Mouse (Mus musculus) adrenal gland, adult 8-10 months (tissue): ENCODE data around the gene Limch1. TPM values are rescaled to one million over a fixed set of nuclear protein-coding genes. Genes with fewer than 3 reads are reported as not detected.

Source experiments
- DNase-seq: peaks from one replicate; pipeline ENCODE4 v3.0.0; 2022
- total RNA-seq, 4 experiments: library from RNA; stranded (reverse); gene quantifications; 2 replicates each; pipeline ENCODE4 v1.2.4; 2022

The Limch1 gene
- total RNA-seq, result 100 to 1,000 TPM in 1 of 4 experiments, 10 to 100 TPM in 3; 68.6 to 110 (median 87.5) TPM

DNA sequence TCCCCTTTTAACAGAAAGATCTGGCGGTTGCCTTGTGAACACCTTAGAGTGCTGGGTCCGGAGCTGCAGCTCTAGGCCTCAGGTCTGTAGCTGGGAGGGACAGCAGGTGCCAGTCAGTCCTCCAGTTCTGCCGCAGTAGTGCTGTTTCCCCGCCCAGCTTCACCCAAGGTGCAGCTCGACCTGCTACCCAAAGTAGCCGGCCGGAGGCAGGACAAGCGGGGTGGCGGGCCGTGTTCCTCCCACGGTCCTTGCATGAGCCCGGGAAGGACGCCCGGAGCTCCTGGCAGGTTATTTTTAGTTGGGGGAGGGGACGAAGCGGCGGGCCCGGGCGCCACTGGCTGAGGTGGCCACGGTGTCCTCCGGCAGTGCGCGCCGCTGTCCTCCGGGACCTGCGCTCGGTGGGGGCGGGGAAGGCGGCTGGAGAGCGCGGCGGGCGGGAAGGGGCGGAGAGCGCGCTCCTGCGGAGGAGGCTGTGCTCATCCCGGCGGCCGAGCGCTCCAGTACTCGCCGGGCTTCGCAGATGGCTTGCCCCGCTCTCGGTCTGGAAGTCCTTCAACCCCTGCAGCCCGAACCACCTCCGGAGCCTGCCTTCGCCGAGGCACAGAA is at the start of gene Limch1:
Limch1 (plus strand) TSS at position 438 of the 606 bp plus-strand sequence.
- peak; percentile 73 for DNase-seq

DNA sequence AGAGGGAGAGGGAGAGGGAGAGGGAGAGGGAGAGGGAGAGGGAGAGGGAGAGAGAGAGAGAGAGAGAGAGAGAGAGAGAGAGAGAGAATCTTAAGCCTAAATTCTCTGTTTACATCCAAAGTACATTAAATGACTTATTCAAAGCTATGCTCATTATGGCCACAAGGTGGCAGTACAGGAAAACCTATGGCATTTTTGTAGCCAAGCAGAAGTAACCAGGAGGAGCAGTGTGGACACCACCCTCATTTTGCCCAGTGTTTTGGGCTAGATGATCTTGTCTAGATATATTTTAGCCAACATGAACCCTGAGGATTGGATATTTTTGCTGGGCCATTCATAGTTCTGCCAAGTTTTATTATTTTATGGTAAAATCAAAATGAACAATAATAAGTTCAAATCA is 48.5 kb upstream of the Limch1 start:
- DNase-seq, result no peak

DNA sequence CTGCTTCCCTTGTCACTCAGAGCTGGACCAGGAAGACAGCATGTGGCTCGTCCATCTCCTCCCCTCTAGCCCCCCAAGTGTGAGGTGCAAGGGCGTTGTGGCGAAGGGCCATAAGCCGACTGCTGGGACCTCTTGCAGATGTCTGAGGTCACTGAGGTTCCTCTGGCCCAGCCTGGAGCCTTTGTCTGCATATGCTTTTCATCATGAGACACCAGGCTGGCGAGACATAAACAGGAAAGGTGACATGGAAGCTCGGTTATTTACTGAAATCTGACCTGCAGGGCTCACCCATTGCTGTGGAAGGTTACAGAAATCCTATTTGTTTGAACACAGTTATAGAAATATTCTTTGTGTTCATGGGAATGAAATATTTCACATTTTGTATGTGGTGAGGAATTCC is 45.7 kb upstream of the Limch1 start:
- DNase-seq, result no peak

DNA sequence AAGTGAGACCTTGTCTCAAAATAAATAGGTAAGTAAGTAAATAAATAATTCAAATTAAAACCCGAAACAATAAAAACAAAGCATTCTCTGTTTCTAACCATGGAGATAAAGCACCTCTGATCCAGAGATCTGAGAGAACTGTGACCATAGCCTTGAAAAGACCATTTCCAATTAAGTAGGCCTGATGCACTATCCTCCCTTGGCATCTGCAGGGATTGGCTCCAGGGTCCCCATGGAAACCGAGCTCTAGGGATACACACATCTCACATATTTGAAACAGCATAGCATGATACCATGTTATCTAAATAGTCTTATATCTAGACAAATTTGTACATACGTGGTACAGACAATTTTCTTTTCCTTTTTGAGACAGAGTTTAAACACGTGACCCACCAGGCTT is 43.7 kb upstream of the Limch1 start:
- DNase-seq, result no peak

DNA sequence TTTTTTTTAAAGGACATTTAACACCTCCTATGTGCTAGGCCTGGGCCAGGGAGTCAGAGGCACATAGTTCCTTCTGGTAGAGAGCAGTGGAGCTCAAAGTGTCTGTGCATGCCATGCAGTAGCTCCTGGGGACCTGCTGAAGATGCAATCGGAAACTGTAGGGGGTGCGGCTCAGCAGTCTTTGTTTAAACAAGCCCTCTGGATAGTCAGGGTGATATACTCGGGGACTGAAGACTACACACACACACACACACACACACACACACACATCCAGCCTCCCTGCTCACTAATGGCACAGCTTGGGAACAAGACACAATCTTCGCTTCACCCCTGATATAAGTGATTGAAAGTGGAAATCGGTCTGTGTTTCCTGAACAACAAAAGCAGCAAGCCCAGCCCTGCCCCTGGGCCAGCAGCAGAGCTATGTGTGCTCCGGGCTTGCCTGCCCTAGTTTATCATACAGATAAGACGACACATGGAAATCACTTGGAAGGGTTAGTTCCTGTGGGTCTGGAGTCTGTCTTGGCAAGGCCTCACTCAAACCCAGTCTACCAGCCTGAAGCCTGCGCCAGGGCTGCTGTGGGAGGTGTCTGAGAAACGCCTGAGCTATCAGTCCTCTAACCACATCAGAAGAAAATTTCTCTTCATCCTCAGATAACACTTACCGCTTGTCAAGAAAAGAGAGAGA is 42.2 kb upstream of the Limch1 start:
- DNase-seq, result no peak

DNA sequence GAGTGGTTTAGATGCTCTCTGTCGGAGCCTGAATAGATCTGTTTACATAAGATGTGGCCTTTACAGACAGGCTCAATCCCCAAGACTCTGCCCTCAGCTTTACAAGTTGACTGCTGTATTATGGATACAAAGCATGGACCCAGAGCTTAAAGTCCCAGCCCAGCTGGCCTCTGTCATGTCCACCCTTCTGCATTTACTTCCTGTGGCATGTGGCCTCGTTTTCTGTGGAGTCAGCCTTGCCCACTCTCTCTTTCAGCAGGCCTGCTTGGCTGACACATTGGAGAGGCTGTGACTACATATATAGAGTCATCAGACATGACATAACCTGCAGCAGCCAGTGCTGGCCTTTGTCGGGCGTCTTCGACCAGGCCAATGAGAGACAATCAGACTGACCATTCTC is 37.8 kb upstream of the Limch1 start:
- no peak for DNase-seq

DNA sequence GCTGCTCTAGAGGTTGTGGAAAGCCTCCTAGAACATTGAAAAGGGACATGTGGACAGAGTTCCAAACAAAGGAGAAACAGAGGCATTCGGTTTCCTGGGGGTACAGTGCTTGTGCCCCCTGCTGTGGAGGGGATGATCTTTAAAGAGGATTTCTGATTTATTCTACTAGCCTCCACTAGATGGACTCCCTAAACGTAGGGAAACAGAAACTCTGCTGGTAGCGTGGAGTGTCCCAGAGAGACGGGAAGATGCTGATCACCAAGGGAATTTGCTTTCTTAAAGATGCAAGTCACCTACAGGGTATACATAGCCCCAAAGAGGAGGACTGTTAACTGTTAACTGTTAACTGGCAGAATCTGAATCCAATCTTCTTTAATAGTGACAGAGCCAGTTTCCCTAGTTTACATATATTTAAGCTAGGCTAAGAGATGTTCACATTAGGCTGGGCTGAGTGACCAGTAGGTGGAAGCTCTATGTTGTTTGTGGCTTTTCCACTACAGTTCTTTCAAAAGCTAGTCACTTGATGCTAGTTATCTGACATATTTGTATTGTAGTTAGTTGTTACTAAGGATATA is 35.1 kb upstream of the Limch1 start:
- no peak for DNase-seq

DNA sequence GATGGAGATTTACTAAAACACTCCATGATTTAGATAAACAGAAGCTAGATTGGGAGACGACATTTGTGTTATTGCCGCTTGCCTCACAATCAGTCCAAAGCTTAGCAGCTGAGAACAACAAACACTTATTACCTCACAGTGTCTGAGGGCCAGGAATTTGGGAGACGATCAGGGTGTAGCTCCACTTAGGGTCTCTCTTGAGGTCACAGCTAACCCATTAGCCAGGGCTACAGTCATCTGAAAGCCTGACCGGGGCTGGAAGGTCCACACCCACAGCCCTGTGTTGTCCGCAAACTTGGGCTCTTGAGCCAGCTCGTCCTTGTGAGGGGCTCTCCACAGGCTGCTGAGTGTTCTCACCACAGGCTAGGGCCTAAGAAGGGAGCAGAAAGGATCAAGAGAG is 32.8 kb upstream of the Limch1 start:
- no peak for DNase-seq

DNA sequence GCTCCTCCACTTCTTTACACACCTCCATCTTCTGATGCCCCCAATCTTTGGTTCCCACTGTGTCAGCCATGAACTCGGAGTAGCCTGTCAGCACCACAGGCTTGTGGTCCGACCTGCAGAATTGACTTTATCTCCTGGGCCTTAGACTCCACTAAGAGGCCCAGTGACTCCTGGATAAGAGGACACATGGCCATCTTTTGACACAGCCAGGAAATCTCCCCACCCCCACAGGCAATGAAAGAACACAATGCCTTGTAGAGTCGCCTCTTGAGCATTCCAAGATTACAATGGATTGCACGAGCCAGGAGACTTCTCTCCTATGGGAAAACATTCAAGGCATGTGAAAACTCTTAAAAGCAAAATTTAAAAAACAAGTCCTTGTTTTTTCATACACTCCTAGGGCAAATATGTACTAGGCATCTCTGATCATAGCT is 30.1 kb upstream of the Limch1 start:
- DNase-seq, result no peak

DNA sequence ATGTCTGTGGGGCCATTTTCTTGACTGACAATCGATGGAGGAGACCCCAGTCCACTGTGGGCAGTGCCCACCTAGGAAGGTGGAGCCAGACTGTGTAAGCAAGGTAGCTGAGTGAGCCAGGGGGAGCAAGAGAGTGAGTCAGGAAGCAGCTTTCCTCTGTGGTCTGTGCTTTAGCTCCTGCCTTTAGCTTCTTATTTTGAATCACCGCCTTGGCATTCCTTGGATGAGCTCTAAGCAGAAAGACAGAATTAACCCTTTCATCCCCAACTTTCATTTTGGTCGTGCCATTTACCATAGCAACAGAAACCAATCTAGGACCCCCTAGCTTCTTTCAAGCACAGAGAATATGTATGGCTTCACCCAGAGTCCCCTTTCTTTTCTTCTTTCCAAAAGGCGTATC is 27.7 kb upstream of the Limch1 start:
- no peak for DNase-seq

DNA sequence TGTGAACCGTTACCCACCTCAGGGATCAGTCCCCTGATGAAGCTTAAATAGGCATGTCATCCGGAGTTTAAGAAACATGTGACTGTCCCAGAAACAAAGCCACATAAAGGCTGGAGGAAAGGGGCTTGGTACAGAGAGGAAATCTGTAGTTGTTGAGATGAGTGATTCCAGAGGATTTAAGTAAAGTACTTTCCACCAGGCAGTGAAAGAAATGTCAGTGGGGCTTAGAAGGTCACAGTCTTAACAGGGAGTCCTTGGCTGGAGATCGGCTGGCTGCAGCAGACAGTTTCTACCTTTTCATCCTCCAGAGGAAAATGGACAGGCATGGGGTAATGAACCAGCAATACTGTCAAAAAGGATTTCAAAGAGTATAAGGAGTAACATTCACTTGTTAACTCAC is 27.2 kb upstream of the Limch1 start:
- DNase-seq, result no peak

DNA sequence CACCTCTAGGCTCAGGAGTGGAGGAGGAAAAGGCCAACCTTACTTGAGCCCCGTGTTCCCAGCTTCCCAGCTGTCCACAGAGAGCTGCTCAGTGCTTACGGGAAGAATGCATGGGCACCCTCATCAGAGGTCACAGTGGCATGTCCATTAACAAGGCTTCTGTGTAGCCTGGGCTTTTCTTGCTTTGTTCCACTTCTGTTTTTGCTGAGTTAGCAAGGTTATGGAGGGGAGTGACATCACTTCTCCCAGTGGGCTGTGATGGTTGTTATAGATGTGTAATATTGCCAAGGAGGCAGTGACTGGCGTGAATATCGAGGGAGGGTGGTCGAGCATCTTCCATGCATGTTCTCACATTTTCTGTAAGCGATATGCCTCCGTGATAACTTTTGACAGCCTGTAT is 26.7 kb upstream of the Limch1 start:
- DNase-seq, result no peak

DNA sequence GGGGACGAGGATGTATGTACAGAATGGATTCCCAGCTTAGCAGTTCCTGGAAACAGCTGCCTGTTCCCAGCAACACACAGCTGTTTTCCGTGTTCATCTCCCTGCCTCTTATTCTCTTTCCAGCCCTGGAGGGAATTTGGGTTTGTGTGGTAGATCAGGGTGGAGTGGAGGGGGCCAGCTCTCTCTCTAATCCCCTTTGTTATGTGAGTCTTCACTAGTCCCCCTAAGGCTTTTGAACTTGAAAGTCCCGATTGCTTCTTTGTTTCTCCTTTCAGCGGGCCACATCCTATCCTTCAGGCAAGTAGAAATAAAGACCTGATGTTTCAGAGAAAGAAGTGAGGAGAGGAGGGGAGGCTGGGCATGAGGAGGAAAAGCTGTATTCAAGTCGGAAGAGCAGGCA is 24.7 kb upstream of the Limch1 start:
- no peak for DNase-seq

DNA sequence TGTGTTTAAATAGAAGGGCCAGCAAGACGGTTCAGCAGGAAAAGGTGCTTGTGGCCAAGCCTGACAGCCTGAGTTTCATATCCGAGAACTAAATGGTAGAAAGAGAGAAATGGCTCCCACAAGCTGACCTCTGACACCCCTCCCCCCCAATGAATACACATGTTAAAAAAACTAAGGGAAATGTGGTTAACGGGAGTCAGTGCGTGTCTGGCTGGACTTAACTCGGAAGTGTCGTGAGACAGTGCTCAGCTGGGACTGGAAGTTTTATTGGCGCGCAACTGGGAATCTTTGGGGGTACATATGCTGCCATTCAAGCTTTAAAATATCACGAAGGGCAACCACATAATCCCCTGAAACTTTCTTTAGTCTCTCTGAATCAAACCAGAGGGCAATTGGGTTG is 23.0 kb upstream of the Limch1 start:
- no peak for DNase-seq

DNA sequence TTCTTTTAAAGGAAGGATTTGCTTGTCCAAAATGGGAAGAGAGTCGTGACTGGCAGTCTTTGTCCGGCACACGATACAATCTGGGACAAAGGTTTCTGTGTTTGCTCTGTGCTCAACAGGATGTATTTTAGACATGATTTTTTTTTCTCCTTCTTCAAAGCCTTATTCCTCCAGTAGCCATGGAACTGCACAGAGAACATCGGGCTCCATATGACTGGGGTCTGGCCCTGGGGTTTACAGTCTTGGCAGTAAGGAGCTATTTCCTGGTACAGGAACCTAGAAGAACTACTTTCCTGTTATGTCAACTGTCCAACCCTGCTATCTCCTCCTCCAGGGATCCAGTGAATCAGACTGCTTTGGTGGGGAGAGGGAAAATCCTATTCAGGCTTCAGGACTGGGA is 22.6 kb upstream of the Limch1 start:
- no peak for DNase-seq

DNA sequence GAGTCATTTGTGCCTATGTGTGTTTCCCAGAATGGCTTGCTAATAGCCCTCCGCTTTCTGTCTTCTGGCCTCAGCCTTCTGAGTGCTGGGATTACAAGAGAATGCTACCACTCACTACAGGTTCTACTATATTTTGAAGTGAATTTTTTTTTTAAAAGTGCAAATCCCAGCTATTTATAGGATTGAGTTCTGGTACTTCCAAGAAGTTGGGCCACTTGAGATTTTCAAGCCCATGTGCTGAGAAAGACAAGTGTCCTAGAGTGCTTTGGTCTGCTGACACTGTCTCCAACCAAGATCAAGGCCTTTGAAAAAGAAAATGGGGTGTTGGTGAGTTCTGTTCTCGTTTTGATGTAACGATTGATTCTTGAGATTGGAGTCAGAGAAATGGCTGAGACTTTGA is 22.0 kb upstream of the Limch1 start:
- DNase-seq, result no peak

DNA sequence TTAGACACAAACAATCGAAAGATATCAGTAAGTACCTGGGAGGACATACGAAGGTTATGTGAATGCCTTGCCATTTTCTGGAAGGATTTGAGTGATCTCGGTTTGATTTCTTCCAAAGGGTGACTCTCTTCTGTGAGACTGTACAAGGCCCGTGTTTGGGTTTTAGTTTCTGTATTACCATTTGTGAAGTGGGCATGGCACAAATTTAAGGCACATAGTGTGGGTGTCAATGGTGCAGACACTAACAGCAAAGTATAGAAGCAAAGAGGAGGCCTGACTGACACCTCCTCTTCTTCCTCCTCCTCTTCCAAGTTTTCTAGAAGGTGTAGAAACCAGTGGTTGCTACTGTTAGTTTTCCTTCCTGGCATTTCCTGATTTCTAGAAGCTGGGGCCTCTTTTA is 16.3 kb upstream of the Limch1 start:
- DNase-seq, result no peak

DNA sequence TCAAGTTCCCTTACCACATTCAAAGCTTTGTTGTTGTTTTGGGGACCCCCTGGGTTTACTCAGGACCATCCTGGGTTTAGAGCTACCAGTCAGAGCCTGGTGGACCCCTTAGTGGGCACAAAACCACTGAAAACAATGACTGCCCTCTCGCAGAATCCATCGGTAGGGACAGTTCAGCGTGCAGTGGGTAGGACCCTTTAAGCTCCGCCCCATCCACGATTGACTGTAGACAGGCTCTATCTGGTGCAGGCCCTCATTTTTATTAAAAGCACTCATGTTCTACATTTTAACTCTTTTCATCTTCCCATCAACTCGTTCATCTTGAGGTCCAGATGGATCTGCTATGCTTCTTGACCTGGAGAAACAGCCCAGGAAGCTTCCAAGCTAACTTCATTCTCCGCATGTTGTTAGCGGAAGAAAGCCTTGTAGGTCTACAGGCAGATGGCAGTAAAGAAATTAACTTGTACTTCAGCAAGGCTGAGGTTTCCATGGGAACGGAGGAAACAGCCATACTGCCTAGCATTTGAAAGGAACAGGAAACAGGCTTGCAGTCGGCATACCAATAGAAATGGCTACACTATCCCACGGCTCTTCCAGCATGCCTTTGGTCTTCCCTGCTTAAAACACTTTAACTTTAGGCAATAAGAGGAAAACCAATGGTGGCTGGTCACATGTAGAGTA is 14.9 kb upstream of the Limch1 start:
- no peak for DNase-seq

DNA sequence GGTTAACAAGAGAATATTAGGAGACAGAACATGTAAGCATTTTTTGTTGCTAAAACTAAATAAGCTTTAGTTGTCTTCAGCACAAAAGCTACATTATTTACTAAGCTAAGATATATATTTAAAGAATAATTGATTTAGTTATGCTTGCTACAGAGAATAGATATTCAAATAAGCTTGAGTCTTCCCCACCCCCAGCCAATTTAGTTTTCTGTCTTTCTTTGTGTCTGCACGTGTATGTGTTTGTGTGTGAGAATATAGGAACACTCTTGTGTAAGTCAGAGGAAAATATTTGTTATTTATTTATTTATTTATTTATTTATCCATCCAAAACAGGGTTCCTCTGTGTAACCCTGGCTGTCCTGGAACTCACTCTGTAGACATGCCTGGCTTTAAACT is 14.3 kb upstream of the Limch1 start:
- DNase-seq, result no peak

DNA sequence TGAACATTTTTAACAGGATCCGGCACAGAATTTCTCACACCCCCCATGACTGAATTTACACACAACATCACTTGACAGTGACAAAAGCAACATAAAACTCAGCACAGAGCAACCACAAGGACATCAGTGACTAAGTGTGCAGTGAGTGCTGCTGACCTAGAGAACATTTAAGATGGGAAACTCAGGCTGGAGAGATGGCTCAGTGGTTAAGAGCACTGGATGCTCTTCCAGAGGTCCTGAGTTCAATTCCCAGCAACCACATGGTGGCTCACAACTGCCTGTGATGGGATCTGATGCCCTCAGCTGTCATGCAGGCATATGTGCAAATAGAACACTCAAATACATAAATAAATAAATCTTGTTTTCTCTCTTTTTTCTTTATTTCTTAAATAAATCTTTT is 12.1 kb upstream of the Limch1 start:
- peak; percentile 28 for DNase-seq

DNA sequence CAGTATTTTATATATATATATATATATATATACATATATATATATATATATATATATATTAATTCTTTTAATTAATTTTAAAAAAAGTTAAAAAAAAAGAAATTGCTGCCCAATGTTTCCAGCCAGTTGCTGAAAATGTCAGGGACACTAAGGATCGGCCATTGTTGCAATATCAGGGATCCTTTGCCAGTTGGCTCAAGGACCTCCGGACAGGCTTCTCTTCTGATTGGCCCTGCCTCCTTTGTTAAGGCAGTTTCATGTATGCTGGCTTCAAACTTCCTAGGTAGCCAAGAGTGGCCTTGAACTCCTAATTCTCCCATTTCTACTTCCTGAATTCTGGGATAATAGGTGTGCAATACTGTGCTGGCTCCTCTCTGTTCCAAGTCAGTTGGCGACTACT is 6.3 kb upstream of the Limch1 start:
- peak; percentile 39 for DNase-seq

DNA sequence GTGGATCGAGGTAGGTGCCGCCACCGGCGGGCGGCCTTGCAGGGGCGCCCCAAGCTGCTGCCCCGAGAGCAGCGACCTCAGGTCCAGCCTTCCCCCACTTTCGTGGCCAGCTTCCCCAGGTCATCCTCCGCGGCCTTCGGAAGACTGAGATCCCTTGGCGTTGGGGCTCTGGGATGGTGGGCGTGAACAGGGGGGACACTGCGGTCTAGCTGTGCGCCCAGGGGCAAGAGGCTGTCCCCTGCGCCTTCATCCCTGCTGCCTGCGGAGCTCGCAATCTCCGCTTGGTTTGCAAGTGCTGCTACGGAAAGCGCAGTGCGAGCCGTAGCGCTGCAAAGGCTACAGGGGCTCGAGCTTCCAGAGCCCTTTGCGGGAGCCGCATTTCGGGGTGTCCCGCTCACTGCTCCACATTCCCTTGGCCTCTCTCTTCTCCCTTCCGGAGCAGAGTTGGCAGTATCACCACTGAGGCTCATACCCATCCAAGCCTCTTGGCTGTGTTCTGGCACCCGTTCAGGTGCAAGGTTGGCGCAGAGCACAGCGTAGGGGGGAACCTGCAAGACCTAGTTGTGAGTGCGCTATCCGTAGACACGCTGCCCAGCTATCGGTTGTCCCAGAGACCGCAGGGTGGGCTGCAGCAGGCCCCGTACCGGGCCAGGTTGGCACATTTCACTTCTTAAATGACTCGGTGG is 512 bp downstream of the Limch1 start:
- DNase-seq, result peak; percentile 30

DNA sequence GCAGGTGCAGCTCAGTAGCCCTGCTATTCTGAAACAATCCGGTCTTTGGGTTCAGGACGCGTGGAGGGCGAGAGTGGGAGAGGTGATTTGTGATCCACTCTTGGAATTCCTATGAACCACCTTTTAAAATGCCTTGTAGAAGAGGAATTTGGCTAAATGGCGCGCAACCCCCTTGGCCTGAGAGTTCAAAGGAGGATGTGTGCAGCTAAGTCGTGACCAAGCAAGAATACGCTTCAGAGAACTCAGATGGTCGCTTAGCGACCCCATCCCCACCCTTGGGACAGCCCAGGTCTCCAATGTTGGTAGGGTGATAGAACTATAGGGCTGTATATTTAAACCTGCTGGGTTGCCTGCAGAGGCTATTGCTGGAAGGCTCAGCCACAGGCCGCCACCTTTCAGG is 1.1 kb downstream of the Limch1 start:
- DNase-seq, result no peak
